Mouse (Mus musculus) embryonic fibroblast, embryonic 13.5 days (primary cell): ENCODE data around the gene Gm10638.

Experiments
- CTCF ChIP-seq: IDR thresholded peaks from 2 replicates; pipeline ENCODE4 v1.5.1; 2011; ENCODE audit warnings: mild to moderate bottlenecking, control low read depth, low read length, moderate library complexity, borderline replicate concordance; ENCODE audit not compliant: insufficient read depth
- POLR2A ChIP-seq: IDR thresholded peaks from 2 replicates; pipeline ENCODE4 v1.6.1; 2011; ENCODE audit warnings: low read depth, mild to moderate bottlenecking, control low read depth, low read length, moderate library complexity

DNA sequence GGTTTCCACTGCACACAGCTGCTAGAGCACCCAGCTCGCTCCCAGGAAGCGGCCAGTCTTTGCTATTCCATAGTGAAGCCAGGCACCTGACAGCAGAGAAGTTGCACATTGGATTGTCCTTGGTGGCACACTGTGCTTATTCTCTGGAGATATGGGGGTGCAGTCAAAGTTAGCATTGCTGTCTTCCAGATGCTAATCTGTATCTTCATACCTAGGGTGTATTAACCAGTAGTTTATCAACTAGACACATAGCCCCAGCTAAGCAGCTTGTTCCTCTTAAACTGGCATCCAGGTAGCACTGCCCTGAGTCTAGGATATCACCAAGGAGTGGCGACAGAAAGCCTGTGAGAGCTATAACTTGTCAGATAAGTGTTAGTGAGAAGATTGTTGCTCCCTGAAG lies 32.9 kb upstream of the Gm10638 start:
- TF ChIP-seq CTCF (no peak), POLR2A (no peak)
